Mouse (Mus musculus) lung, embryonic 16.5 days (tissue): ENCODE data around the gene Mettl23. TPM values are rescaled to one million over a fixed set of nuclear protein-coding genes. Genes with fewer than 3 reads are reported as not detected.
A peak's percentile ranks its signal among the peaks of the same experiment; 100 is the strongest.

Experiments used
- ATAC-seq: fragments of 200-750 bp; cut with Nextera tagmentation; 2 replicates; pipeline ENCODE4 v1.8.0; 2017; ENCODE audit warnings: low read depth, mild to moderate bottlenecking, moderate library complexity
- H3K27ac ChIP-seq: fragments of 300-500 bp; sonication (generic); 2 replicates; pipeline ENCODE4 v1.5.1; 2014; ENCODE audit warnings: mild to moderate bottlenecking, control low read depth, low read length
- H3K27me3 ChIP-seq: fragments of 300-500 bp; sonication (generic); 2 replicates; pipeline ENCODE4 v1.6.1; 2014; ENCODE audit warnings: low read depth, low read length, mixed read lengths; ENCODE audit not compliant: control insufficient read depth, insufficient read depth
- H3K36me3 ChIP-seq: fragments of 300-500 bp; sonication (generic); 2 replicates; pipeline ENCODE4 v1.6.1; 2014; ENCODE audit warnings: low read length; ENCODE audit not compliant: control insufficient read depth, insufficient read depth
- H3K4me1 ChIP-seq: fragments of 300-500 bp; sonication (generic); replicated peaks from 2 replicates; pipeline ENCODE4 v1.6.1; 2014; ENCODE audit warnings: low read length, mixed read lengths; ENCODE audit not compliant: control insufficient read depth, insufficient read depth
- H3K4me2 ChIP-seq: fragments of 300-500 bp; sonication (generic); 2 replicates; pipeline ENCODE4 v1.6.1; 2014; ENCODE audit warnings: low read depth, low read length, control low read depth
- H3K4me3 ChIP-seq: fragments of 300-500 bp; sonication (generic); 2 replicates; pipeline ENCODE4 v1.5.1; 2014; ENCODE audit warnings: mild to moderate bottlenecking, low read length, control low read depth
- H3K9ac ChIP-seq: fragments of 300-500 bp; sonication (generic); 2 replicates; pipeline ENCODE4 v1.6.1; 2014; ENCODE audit warnings: low read length, control low read depth
- H3K9me3 ChIP-seq: fragments of 300-500 bp; sonication (generic); 2 replicates; pipeline ENCODE4 v1.6.1; 2016; ENCODE audit warnings: low read length; ENCODE audit not compliant: control insufficient read depth
- WGBS: fragments of 180-500 bp; shearing (Covaris S2); extraction: QIAGEN DNeasy Blood & Tissue Kit; methylation state at CpG from one replicate; pipeline ENCODE4 v1.1.7; 2014; 5-methylcytosine and 5-hydroxymethylcytosine counted together
- polyA plus RNA-seq: library from polyadenylated mRNA; unstranded; fragments of >200 nt; fragmentation: Nextera tagmentation; extraction: Ambion mirVana; gene quantifications from 2 replicates; pipeline ENCODE4 v1.2.1, GENCODE M21; 2015

Gene Mettl23
- polyA plus RNA-seq, 1 experiment from 2014 or later = 53.5 TPM

- Histone ChIP-seq H3K4me3 (peak overlapping the region; percentile 97), H3K27ac (no peak overlapping the region), H3K27me3 (no peaks in the 10 kb centered on the region), H3K36me3 (peaks cover 28% of the 10 kb centered on the region), H3K9ac (peak overlapping the region; percentile 98), H3K4me1 (peaks cover 18% of the 10 kb centered on the region), H3K4me2 (peak overlapping the region; percentile 80), H3K9me3 (no peaks in the 10 kb centered on the region)
- 17% methylated on average over 6 of the region's 6 CpGs for WGBS
- no peak for ATAC-seq
Measured at GRCm38 (mm10) chr11:116850833-116851477, 7.9 kb downstream of the Mettl23 start.

- Histone ChIP-seq H3K4me1 (peaks cover 18% of the 10 kb centered on the region), H3K4me2 (peak overlapping the region; percentile 80), H3K4me3 (peak overlapping the region; percentile 97), H3K36me3 (peaks cover 25% of the 10 kb centered on the region), H3K27me3 (no peaks in the 10 kb centered on the region), H3K27ac (peak overlapping the region; percentile 100), H3K9ac (peak overlapping the region; percentile 98), H3K9me3 (no peaks in the 10 kb centered on the region)
- WGBS = under 1% methylated on average over 29 of the region's 29 CpGs
- ATAC-seq = no peak
Measured at GRCm38 (mm10) chr11:116851576-116852290, 8.7 kb downstream of the Mettl23 start.

GRCm38 (mm10) chr11:116852291-116852890 is 9.3 kb downstream of the Mettl23 start, which contains the start of gene Mfsd11:
Gene Mfsd11, plus strand, starts transcription at chr11:116852440.
- peak; percentile 70 for ATAC-seq
- Histone ChIP-seq H3K9me3 (no peaks in the 10 kb centered on the region), H3K4me3 (peak within 1 kb of the TSS; percentile 97), H3K4me2 (peak within 1 kb of the TSS; percentile 80), H3K4me1 (peaks cover 18% of the 10 kb centered on the region), H3K27ac (peak within 1 kb of the TSS; percentile 100), H3K27me3 (no peaks in the 10 kb centered on the region), H3K36me3 (peaks cover 25% of the 10 kb centered on the region), H3K9ac (peak within 1 kb of the TSS; percentile 98)
- under 1% methylated on average over 67 of the region's 91 CpGs for WGBS

GRCm38 (mm10) chr11:116852891-116853511 is 9.9 kb downstream of the Mettl23 start, which contains the start of gene Srsf2:
Gene Srsf2, minus strand, starts transcription at chr11:116853094.
- no peaks in the 10 kb centered on the region for H3K27me3 ChIP-seq
- H3K4me2 ChIP-seq = peak within 1 kb of the TSS; percentile 80
- H3K9ac ChIP-seq = peak within 1 kb of the TSS; percentile 98
- under 1% methylated on average over 53 of the region's 74 CpGs for WGBS
- peak within 1 kb of the TSS; percentile 100 for H3K27ac ChIP-seq
- peaks cover 24% of the 10 kb centered on the region for H3K36me3 ChIP-seq
- no peaks in the 10 kb centered on the region for H3K9me3 ChIP-seq
- peak within 1 kb of the TSS; percentile 97 for H3K4me3 ChIP-seq
- peak; percentile 90 for ATAC-seq
- H3K4me1 ChIP-seq = peaks cover 18% of the 10 kb centered on the region

GRCm38 (mm10) chr11:116853512-116853928 is 10.4 kb downstream of the Mettl23 start:
- Histone ChIP-seq H3K4me3 (peak overlapping the region; percentile 97), H3K27me3 (no peaks in the 10 kb centered on the region), H3K9ac (peak overlapping the region; percentile 98), H3K36me3 (peaks cover 18% of the 10 kb centered on the region), H3K4me2 (peak overlapping the region; percentile 58), H3K4me1 (peaks cover 18% of the 10 kb centered on the region), H3K9me3 (no peaks in the 10 kb centered on the region), H3K27ac (peak overlapping the region; percentile 100)
- peak; percentile 90 for ATAC-seq
- WGBS = 0% methylated on average over 36 of the region's 36 CpGs

- H3K4me3 ChIP-seq = peak overlapping the region; percentile 97
- 24% methylated on average over 10 of the region's 10 CpGs for WGBS
- H3K4me2 ChIP-seq = peak overlapping the region; percentile 58
- H3K9me3 ChIP-seq = no peaks in the 10 kb centered on the region
- H3K4me1 ChIP-seq = peaks cover 18% of the 10 kb centered on the region
- peak overlapping the region; percentile 100 for H3K27ac ChIP-seq
- H3K9ac ChIP-seq = peak overlapping the region; percentile 98
- H3K27me3 ChIP-seq = no peaks in the 10 kb centered on the region
- H3K36me3 ChIP-seq = peaks cover 14% of the 10 kb centered on the region
- no peak for ATAC-seq
Measured at GRCm38 (mm10) chr11:116854279-116854678, 11.2 kb downstream of the Mettl23 start.

GRCm38 (mm10) chr11:116857183-116857850 is 14.2 kb downstream of the Mettl23 start:
- H3K9me3 ChIP-seq = no peaks in the 10 kb centered on the region
- no peak overlapping the region for H3K4me2 ChIP-seq
- peaks cover 14% of the 10 kb centered on the region for H3K36me3 ChIP-seq
- H3K4me3 ChIP-seq = no peak overlapping the region
- WGBS = 60% methylated on average over 12 of the region's 12 CpGs
- ATAC-seq = no peak
- H3K9ac ChIP-seq = no peak overlapping the region
- peaks cover 10% of the 10 kb centered on the region; the same call in 1 of the 2 replicates for H3K4me1 ChIP-seq
- H3K27me3 ChIP-seq = no peaks in the 10 kb centered on the region
- no peak overlapping the region for H3K27ac ChIP-seq

- 41% methylated on average over 10 of the region's 10 CpGs for WGBS
- Histone ChIP-seq H3K27me3 (no peaks in the 10 kb centered on the region), H3K27ac (no peak overlapping the region), H3K9ac (no peak overlapping the region), H3K4me1 (0 out of 2 replicates have a peak, but pooled peaks cover 2% of the 10 kb centered on the region), H3K9me3 (no peaks in the 10 kb centered on the region), H3K4me3 (no peak overlapping the region), H3K36me3 (peaks cover 17% of the 10 kb centered on the region), H3K4me2 (no peak overlapping the region)
- no peak for ATAC-seq
Measured at GRCm38 (mm10) chr11:116864444-116864843, 21.4 kb downstream of the Mettl23 start.
